Mouse (Mus musculus) gonadal fat pad, adult 2 months (tissue): ENCODE data around the gene Macrod2. TPM values are rescaled to one million over a fixed set of nuclear protein-coding genes. Genes with fewer than 3 reads are reported as not detected.

Source experiments
- DNase-seq: peaks from one replicate; pipeline ENCODE4 v3.0.0-alpha.2; 2012; ENCODE audit warnings: low read depth
- polyA plus RNA-seq: library from polyadenylated mRNA; depleted of rRNA; stranded (reverse); fragments of >200 nt; gene quantifications from 2 replicates; pipeline ENCODE4 v1.2.3, GENCODE M21; 2012

The Macrod2 gene
- polyA plus RNA-seq, 1 experiment: 2.5 TPM

- no peak for DNase-seq
These were observed 1940.2 kb downstream of the Macrod2 start for GRCm38 (mm10) chr2:142335103-142335999.

GRCm38 (mm10) chr2:142344021-142344420 lies 1948.9 kb downstream of the Macrod2 start:
- no peak for DNase-seq

GRCm38 (mm10) chr2:142344758-142345157 lies 1949.6 kb downstream of the Macrod2 start:
- no peak for DNase-seq

- DNase-seq: no peak
These were observed 1954.7 kb downstream of the Macrod2 start for GRCm38 (mm10) chr2:142349805-142350204.

GRCm38 (mm10) chr2:142362888-142363287 lies 1967.8 kb downstream of the Macrod2 start:
- no peak for DNase-seq

- DNase-seq: no peak
These were observed 1978.9 kb downstream of the Macrod2 start for GRCm38 (mm10) chr2:142373978-142374377.

GRCm38 (mm10) chr2:142380563-142380962 lies 1985.5 kb downstream of the Macrod2 start:
- DNase-seq: no peak

GRCm38 (mm10) chr2:142381081-142381579 lies 1986.0 kb downstream of the Macrod2 start:
- no peak for DNase-seq

- DNase-seq: no peak
These were observed 1998.4 kb downstream of the Macrod2 start for GRCm38 (mm10) chr2:142393546-142393945.

- no peak for DNase-seq
These were observed 2004.4 kb downstream of the Macrod2 start for GRCm38 (mm10) chr2:142399490-142399889.

- no peak for DNase-seq
These were observed 2005.7 kb downstream of the Macrod2 start for GRCm38 (mm10) chr2:142400781-142401180.

GRCm38 (mm10) chr2:142401359-142401758 lies 2006.2 kb downstream of the Macrod2 start:
- DNase-seq: no peak

GRCm38 (mm10) chr2:142403394-142403793 lies 2008.3 kb downstream of the Macrod2 start:
- DNase-seq: no peak

GRCm38 (mm10) chr2:142404321-142404720 lies 2009.2 kb downstream of the Macrod2 start:
- no peak for DNase-seq

- DNase-seq: no peak
These were observed 2012.2 kb downstream of the Macrod2 start for GRCm38 (mm10) chr2:142407341-142407740.

- no peak for DNase-seq
These were observed 2015.0 kb downstream of the Macrod2 start for GRCm38 (mm10) chr2:142410124-142410523.

- no peak for DNase-seq
These were observed 2038.0 kb downstream of the Macrod2 start for GRCm38 (mm10) chr2:142433126-142433525.

GRCm38 (mm10) chr2:142434731-142435130 lies 2039.6 kb downstream of the Macrod2 start:
- DNase-seq: no peak

GRCm38 (mm10) chr2:142437606-142438461 lies 2042.7 kb downstream of the Macrod2 start:
- DNase-seq: no peak
